Mouse (Mus musculus): ENCODE results near the gene Ckm.

- TF ChIP-seq POLR2A (IDR thresholded peaks at IDR 0.05; ENCODE audit: extremely low read depth, insufficient read depth, low read length), result no peak
- no peak for TF ChIP-seq CTCF (IDR thresholded peaks at IDR 0.05; ENCODE audit: extremely low read depth, insufficient read depth, low read length)
These were observed 29.2 kb upstream of the Ckm start for GRCm38 (mm10) chr7:19375368-19375767.

Data from cortical plate, adult 2 months (tissue).